Mouse (Mus musculus) spleen, postnatal 36 days (tissue): ENCODE results near the gene Mn1.
A peak's percentile ranks its signal among the peaks of the same experiment; 100 is the strongest.

Experiments used
- DNase-seq, 2 experiments: peaks; one replicate each; pipeline ENCODE4 v3.0.0; 2022; ENCODE audit warnings: low spot score in 2 of 2, mixed read lengths in 1 of 2

Mn1 gene

GRCm38 (mm10) chr5:111485907-111486306 lies 68.7 kb downstream of the Mn1 start:
- no peak for DNase-seq

DNA sequence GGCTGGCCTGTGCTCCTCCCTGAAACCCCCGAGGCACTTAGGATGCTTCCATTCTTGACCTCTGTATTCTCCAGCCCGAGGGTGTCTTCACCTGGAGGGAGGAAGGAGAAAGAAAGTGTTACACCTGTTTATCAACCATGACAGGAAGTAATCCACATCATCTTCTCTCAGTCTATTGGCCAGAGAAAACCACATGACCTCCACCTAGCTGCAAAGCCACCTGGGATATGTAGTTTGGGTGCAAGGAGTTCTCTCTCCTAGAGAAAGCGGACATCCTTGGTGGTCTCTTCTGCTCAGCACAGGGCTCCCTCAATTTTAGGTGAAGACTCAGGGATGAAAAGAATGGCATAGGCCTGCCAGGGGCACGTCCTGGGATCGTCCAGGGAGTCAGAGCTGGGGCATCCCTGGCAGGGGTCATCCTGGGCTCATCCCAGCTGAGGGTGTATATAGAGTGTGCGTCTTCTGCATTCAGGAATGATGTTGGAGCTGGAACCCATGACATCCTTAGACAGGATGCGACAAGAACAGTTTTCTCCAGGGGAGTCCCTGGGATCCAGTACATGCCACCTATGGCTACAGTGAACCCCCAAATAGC lies 72.0 kb downstream of the Mn1 start:
- DNase-seq = no peak

GRCm38 (mm10) chr5:111490599-111490998 lies 73.4 kb downstream of the Mn1 start:
- no peak for DNase-seq

GRCm38 (mm10) chr5:111491485-111491884 lies 74.3 kb downstream of the Mn1 start:
- no peak for DNase-seq

DNA sequence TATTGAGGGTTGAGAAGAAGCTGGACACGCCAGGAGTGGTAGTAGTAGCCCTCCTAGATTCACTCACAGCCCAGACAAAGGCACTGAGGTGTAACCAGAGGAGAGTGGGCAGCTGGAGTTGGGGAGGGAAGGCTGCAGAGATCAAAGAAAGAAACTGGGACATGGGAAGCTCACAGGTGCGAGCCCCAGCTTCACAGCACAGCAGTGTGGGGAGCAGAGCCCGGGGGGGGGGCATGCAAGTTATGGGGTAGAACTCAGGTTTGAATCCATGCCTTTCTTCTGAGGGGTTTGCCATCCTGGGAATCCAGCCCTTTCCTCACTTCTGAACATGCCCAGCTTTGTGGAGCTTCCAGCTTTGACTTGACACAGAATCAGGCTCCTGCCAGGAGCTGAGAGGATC lies 82.9 kb downstream of the Mn1 start:
- no peak for DNase-seq

DNA sequence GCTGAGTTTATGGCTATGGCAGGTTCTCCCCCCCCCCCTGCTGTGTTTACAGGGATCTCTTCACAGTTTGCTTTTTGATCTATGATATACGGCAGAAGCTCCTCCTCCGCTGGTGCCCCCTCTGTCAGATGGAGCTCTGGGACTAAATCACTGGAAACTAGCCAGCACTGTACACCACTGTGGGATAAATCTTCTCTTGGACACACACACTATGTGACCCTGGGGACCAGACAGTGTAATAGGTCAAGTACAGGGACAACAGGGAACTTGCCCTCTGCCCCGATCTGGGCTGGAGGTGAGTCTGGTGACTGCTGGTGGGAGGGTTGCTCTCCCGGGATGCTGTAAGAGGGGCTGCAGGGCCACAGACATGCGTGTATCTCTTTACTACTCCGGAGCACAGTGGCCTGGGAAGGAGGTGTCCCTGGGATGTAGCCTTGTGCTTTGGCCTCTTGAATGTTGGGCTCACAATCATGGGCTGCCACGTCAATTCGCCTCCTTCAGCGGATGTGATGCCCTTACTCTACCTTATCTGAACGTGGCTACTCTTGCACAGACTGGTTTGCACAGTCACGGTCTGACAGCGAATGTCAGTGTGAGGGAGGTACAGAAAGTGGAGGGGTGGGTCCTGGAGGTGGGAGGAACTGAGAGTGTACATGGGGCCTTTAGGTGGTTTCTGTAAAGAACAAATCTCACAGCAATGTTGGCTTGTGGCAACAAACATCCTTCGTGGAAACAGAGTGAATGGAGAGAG lies 84.7 kb downstream of the Mn1 start:
- peak in 1 of 2 experiments; percentile 13 for DNase-seq

DNA sequence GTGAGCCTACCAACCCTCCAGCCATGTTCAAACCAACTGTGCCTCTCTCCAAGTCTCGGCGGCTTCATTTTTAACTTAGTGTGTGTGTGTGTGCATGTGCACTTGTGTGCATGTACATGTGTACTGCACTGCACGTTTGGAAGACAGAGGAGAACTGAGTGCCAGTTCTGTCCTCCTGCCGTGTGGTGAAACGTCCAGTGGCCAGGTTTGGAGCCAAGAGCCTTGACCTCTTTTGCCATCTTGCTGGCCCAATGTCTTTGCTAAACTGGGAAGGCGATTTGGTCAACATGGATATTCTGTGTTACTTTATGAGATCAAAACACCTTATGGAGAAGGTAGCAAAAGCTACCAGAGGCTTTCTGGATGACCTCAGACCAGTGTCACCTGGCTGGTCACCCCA lies 88.1 kb downstream of the Mn1 start:
- no peak for DNase-seq

DNA sequence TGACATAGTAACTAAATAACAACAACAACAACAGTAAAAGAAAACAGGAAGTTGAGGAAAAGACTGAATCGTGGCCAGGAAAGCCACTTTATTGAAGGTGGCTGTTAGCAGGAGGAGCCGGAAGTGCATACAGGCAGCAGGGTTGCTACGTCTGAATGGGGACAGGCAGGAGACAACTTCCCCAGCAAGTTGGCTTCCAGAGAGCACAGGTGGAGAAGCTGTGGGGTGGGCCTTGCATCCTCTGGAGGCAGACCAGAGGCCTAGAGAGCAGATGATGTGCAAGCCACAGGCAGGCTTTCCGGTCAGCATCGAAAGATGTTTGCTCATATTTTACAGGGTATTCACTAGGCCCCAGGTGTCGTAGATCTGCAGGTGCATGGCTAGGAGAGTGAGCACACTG lies 88.7 kb downstream of the Mn1 start:
- no peak for DNase-seq

DNA sequence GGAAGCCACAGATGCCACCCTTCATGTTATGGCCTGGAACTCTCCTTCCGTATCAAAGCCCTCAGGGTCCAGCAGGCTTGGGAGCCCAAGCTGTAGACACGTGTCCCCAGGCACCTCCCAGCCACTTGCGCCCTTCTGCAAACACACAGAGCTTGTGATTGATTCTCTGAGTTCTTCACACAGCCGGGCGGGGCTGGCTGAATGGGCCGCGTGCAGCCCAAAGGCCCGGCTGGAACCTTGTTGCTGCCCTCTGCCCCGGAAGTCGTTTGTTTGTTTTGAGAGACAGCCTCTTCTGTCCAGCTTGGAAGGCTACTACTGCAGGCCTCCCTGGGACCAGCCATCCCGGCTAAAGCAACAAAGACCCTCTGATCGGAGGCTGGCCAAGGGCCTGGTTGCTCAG lies 89.2 kb downstream of the Mn1 start:
- no peak for DNase-seq
